Mouse (Mus musculus) adrenal gland, postnatal 4 days (tissue): ENCODE results near the gene Afg3l1. TPM values are rescaled to one million over a fixed set of nuclear protein-coding genes. Genes with fewer than 3 reads are reported as not detected.
"Not testable (repeated sequence)": the region's sequence is repeated elsewhere in the genome, so short reads cannot be mapped to it uniquely, and the experiment has no call there.

ENCODE experiments used
- DNase-seq, 2 experiments: peaks; one replicate each; pipeline ENCODE4 v3.0.0; 2021 to 2022; ENCODE audit warnings: low spot score in 2 of 2, mixed read lengths in 2 of 2
- total RNA-seq, 2 experiments: library from RNA; stranded (reverse); gene quantifications; 2 replicates each; pipeline ENCODE4 v1.2.3; 2021

Afg3l1 gene
- total RNA-seq, 2 experiments from 2014 or later: 59.9 to 61.8 TPM

GRCm38 (mm10) chr8:123514781-123515539, 37.3 kb downstream of the Afg3l1 start, which contains the start of gene Dbndd1:
Gene Dbndd1, minus strand, starts transcription at chr8:123515463.
- DNase-seq: peak in 1 of 2 experiments; percentile 16

DNA sequence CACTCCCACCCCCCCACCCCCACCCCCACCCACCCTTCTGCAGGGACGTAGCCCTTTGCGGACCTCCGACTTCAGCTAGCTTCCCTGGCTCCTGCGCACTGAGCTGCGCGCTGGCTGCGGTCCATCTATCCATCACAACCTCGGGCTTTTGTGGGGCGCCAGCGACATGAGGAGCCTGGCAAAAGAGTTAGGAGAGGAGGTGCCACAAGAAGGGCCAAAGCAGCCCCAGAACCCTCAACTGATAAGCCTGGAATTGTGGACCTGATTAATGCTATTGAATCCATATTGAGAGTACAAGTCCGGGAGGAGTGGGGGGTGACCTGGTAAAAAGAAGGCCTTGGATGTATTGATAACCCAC, 37.8 kb downstream of the Afg3l1 start:
- DNase-seq: no peak

DNA sequence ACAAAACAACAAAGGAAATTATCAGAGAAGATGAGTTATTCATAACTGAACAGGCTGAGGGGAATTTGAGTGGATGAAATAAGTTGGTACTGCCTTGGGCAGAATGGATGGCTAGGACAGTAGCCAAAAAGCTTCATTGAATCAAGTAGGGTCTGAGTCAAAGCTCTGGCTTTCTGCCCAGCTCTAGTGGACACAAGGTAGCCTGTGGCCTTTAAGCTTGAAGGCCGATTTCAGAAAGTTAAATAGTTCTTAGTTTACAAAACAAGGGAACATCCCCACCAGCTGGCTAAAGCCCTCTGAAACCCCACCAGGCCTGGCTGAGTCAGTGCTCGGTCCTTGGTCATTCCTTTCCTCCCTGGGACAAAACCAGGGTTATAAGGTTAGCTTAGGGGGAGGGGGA, 38.9 kb downstream of the Afg3l1 start:
- peak in 1 of 2 experiments; percentile 38 for DNase-seq

- DNase-seq: no peak
Measured at GRCm38 (mm10) chr8:123518172-123518571, 40.5 kb downstream of the Afg3l1 start.

GRCm38 (mm10) chr8:123518667-123519066, 41.0 kb downstream of the Afg3l1 start, which contains the start of gene Gas8:
Gene Gas8, plus strand, starts transcription at chr8:123518834.
- DNase-seq: peak; percentile 49 to 63

DNA sequence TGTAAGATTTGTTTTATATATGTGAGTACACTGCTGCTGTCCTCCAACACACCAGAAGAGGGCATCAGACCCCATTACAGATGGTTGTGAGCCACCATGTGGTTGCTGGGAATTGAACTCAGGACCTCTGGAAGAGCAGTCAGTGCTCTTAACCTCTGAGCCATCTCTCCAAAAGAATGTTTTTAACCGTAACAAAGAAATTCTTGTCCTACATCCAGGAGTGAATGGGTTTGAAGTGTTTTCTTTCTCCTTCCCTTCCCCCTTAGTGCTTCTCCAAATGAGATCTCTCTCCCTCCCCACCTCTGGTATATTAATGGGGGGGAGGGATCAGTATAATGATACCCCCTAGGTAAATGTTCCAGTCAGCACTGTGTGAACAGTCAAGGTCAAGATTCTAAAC, 42.3 kb downstream of the Afg3l1 start:
- DNase-seq: not testable (repeated sequence)

- DNase-seq: no peak
Measured at GRCm38 (mm10) chr8:123527720-123528489, 50.2 kb downstream of the Afg3l1 start.

- no peak for DNase-seq
Measured at GRCm38 (mm10) chr8:123536242-123536989, 58.7 kb downstream of the Afg3l1 start.

- DNase-seq: no peak
Measured at GRCm38 (mm10) chr8:123536990-123537380, 59.3 kb downstream of the Afg3l1 start.

DNA sequence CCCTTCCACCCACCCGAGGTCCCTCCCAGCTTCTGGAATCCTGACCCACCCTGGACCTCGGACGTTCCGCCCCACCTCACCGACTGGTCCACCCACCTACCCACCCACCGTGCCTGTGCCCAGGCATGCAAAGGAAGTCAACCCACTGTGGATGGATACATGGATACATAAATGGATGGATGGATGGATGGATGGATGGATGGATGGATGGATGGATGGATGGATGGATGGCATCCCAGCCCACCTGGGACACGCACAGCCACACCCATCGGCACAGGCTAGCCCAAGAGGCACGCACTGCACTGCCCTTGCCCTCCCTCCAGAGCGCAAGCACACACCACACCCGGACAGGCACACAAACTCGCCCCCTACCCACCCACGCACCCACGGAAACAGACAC, 59.9 kb downstream of the Afg3l1 start:
- DNase-seq: peak; percentile 27 to 44

Other genes with a start within 250 kb of the Afg3l1 start
- gene Spata2l, start 241.7 kb upstream of the Afg3l1 start, total RNA-seq: 10 to 100 TPM; 11.6 to 11.9 TPM
- gene Zfp276, start 223.7 kb upstream of the Afg3l1 start, total RNA-seq: 10 to 100 TPM; 28.3 to 30.1 TPM
- gene Vps9d1, start 223.6 kb upstream of the Afg3l1 start, total RNA-seq: 10 to 100 TPM; 33.8 to 46.6 TPM
- 10 to 100 TPM; 18.8 to 24.0 TPM for gene Fanca, start 159.3 kb upstream of the Afg3l1 start, total RNA-seq
- gene Spire2, start 145.2 kb upstream of the Afg3l1 start, total RNA-seq: 1 to 10 TPM; 3.6 to 4.0 TPM
- gene Tcf25, start 104.2 kb upstream of the Afg3l1 start, total RNA-seq: 100 to 1,000 TPM; 221 to 224 TPM
- gene Mc1r, start 70.8 kb upstream of the Afg3l1 start, total RNA-seq: under 1 TPM in 1 of 2 experiments, not detected in 1; 0.14 TPM
- 100 to 1,000 TPM in 1 of 2 experiments, 10 to 100 TPM in 1; 59.5 to 102 TPM for gene Tubb3, start 66.5 kb upstream of the Afg3l1 start, total RNA-seq
- 10 to 100 TPM; 40.2 to 40.5 TPM for gene Def8, start 54.4 kb upstream of the Afg3l1 start, total RNA-seq
- 1 to 10 TPM; 1.2 to 1.4 TPM for gene Dbndd1, start 37.6 kb downstream of the Afg3l1 start, total RNA-seq
- gene Gas8, start 40.9 kb downstream of the Afg3l1 start, total RNA-seq: 10 to 100 TPM; 18.6 to 23.3 TPM
- 10 to 100 TPM; 43.6 to 50.6 TPM for gene Rhou, start 176.0 kb downstream of the Afg3l1 start, total RNA-seq